Mouse (Mus musculus): ENCODE measurements around the gene Ptpn11.

Gene Ptpn11

GRCm38 (mm10) chr5:121179077-121179857 is 11.9 kb downstream of the Ptpn11 start:
- no peak for DNase-seq (ENCODE audit: low spot score)

- DNase-seq (ENCODE audit: low spot score), result no peak
Measured at GRCm38 (mm10) chr5:121172835-121173234, 18.4 kb downstream of the Ptpn11 start.

- no peak for DNase-seq (ENCODE audit: low spot score)
Measured at GRCm38 (mm10) chr5:121169588-121169987, 21.6 kb downstream of the Ptpn11 start.

DNA sequence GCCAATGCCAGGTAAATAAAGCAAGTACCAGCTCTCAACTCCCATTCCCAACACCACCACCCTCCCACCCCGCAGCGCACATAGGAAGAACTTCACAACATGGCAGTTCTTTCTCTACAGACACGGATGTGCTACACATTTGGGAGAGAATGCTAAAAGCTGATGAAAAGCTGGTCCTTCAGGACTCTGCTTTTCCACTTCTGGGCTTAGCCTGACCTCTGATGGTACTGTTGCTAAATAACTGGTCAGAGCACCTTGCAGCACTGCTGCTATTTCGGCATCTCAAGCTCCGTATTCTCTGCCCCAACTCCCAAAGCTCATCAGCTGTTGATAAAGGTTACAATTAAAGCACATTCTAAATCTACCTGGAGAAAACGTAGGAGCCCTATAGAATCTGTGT is 24.3 kb downstream of the Ptpn11 start:
- DNase-seq (ENCODE audit: low spot score), result no peak

GRCm38 (mm10) chr5:121162923-121163322 is 28.3 kb downstream of the Ptpn11 start:
- DNase-seq (ENCODE audit: low spot score), result no peak

DNA sequence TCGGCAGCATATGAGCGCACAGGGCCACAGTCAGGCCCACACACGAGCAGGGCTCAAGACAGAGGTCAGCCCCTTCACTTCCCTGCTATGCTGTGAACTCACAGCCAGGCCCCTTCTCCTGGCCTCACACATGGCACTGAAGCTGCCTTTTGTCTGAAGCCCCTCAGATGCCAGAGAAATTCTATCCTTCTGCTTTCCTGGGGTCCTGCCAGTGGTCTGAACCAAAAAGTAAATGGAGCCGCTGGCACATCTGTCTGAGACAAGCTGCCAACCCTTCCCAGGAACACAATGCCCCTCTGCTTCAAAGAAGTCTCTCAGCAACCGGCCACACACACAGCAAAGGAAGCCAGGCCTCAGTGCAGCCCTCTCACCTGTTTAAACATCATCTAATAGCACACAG is 28.9 kb downstream of the Ptpn11 start:
- DNase-seq (ENCODE audit: low spot score), result no peak

DNA sequence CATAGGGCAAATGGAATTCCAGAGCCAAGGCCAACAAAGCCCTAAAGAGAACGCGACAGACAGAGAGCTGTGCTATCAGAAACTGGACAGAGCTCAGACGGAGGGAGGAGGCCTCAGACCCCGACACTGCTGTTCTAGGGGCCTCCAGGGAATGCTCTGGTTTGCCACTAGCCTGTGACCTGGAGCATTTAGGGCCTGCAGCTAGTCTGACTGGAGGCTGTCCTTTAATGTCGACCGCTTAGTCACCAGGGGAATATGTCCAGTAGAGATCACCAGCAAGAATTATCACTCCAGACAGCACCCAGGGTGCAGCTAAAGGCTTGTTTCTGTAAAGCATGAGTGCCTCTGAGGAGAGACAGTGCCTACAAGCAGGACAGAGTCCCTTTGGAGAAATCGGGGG is 32.2 kb downstream of the Ptpn11 start:
- DNase-seq (ENCODE audit: low spot score), result no peak

DNA sequence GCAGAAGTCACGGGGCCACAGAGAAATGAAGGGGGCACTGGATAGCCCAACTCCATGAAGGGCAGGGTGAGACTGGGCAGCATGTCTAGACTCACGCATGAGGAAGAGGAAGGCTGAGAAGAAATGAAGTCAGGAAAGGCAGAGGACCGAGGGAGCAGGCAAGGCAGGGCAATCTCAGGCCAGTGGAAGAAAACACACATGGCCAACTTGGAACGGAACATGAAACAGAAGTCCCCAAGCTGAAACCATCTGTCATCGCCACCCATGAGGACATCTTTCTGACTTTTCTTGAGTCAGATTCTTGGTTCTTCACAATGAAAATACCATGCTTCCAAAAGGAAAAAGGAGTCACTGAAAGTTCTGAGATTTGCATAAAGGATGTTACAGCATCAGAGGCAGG is 33.7 kb downstream of the Ptpn11 start:
- DNase-seq (ENCODE audit: low spot score), result no peak

DNA sequence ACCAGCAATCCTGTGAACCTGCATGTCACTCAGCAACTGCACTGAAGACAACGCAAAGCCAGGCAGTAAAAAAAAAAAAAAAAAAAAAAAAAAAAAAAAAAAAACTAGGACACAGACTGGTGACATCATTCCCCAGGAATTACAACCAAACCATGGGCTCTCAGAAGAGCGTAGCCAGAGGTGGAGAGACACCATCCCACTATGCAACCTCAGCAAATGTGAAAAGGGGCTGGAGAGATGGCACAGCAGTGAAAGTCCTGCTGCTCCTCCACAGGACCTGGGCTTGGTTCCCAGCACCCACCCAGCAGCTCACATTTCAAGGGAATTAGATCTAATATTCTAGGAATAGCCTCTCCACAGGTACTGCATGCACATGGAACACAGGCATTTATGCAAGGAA is 34.2 kb downstream of the Ptpn11 start:
- no peak for DNase-seq (ENCODE audit: low spot score)

DNA sequence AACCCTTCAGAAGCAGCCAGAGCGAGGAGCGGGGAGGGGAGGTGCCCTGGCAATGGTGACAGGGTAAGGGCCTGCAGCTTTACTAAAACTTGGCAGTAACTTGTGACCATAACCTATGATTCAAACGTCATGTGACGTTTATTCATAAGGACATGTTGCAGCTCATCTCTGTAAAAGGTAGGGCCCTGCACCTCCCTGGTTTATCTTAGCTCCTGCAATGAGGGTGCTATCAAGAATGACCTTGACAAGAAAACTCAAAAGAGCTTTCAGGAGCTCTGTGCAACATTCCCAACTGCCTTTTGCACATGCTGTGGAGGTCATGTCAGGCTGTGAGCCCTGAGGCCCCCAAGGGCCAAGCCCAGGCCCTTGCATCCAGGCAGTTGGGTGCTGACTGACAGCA is 35.1 kb downstream of the Ptpn11 start:
- DNase-seq (ENCODE audit: low spot score), result no peak

DNA sequence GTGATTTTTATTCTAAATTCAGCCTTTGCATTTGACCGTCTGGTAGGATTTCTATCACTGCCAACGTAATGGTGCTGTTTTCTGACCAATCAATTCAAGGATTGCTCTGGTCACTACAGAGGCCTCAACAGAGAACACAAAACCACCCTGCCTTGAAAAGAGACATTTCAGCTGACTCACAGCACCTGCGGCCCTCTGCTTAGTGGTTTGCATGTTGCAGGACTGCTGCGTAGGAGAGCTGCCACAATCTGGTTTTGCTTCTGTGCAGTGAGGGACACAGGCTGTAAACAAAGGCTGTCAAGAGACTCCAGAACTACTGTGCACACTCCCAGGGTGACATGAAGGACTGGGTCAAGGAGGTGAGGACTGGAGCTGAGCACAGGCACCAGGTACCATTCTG is 40.5 kb downstream of the Ptpn11 start:
- DNase-seq (ENCODE audit: low spot score), result no peak

- no peak for DNase-seq (ENCODE audit: low spot score)
Measured at GRCm38 (mm10) chr5:121149246-121149645, 42.0 kb downstream of the Ptpn11 start.

DNA sequence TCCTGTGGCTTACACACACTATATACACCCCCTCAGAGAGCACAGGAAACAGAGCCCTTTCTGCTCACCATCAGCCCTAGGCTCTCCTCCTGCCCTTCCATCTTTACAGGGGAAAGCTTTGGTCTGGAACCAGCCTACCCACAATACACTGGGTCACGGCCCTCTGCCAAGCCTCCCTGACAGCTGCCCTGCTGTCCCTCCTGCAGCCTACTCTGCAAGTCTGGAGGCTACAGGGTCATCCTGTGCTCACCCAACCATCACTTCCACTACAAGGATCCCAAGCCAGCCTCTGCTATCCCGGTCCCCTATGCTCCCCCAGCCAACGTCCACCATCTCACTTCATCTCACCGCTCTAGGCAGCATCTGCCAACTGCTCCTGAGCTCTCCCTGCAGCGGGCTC is 44.9 kb downstream of the Ptpn11 start:
- no peak for DNase-seq (ENCODE audit: low spot score)

- DNase-seq (ENCODE audit: low spot score), result no peak
Measured at GRCm38 (mm10) chr5:121145609-121146008, 45.6 kb downstream of the Ptpn11 start.

GRCm38 (mm10) chr5:121144441-121145238 is 46.6 kb downstream of the Ptpn11 start:
- DNase-seq (ENCODE audit: low spot score), result no peak

GRCm38 (mm10) chr5:121142431-121143119 is 48.6 kb downstream of the Ptpn11 start:
- no peak for DNase-seq (ENCODE audit: low spot score)

DNA sequence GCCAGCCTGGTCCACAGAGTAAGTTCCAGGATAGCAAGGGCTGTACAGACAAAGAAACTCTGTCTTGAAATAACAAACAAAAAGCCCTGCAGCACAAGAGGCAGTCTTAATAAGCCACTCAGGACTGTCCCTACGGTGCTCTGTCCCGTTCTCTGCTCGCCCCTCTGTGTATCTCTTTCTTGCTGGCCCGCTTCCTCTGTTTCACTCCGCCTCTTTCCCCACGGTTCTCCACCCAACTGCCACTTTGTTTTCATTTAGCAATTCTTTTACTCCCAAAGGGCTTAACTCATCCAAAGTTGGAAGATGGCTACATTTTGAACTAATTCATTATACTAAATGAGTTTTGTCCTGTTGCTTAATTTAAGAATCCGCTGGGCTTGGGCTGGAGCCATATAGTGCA is 50.9 kb downstream of the Ptpn11 start:
- DNase-seq (ENCODE audit: low spot score), result no peak

DNA sequence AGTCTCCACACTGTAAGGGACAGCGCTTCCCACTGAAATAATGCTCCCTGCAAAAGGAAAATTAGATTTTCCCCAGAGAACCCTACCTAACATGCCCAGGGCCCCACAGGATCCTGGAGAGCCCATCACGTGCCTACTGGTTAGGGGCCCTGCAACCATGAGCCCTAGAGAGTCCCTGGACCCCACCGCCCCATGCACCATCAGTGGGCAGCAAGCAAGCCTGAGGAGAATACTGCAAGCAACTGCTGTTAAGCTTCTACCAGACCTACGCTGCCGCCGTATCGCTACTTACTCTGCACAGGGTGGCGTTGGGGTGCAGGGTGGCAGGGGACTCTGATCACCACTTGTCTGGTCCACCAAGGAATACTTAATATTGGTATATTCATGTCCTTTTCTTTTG is 54.1 kb downstream of the Ptpn11 start:
- no peak for DNase-seq (ENCODE audit: low spot score)

DNA sequence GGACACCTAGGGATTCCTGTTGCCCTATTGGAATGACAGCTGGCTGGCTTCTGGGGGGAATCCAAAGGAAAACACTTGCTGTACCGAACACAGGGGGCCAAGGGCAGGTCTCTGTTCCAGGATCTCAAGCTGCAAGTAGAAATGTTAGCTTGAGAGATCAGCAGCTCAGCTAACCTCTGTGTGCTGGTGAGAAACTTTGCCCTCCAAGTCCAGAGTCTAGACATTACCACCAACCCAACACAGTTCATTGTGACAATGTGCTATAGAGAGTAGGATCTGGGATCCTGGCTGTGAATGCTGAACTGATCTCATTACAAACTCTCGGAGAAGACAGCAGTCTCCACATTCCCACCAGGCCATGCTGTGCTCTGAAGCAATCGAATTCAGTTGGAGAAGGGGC is 59.4 kb downstream of the Ptpn11 start:
- DNase-seq (ENCODE audit: low spot score), result no peak

DNA sequence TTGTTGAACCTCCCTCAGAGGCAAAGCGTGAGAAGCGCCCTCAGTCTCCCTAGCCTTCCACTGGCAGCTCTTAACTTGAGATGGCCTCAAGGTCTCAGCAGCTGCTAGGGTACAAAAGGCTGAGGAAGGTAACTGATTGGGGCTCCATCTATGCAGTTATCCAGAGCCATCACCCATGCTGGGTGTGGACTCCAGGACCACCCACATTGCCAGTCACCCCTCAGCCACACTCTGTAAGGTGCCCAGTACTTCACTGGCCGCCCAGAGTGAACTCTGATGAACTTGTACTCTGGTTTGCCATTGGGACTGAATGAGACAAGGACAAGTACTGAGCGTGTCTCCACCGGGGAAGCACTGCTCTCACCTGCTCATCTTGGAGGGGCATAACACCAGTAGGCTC is 61.9 kb downstream of the Ptpn11 start:
- DNase-seq (ENCODE audit: low spot score), result no peak

- DNase-seq (ENCODE audit: low spot score), result no peak
Measured at GRCm38 (mm10) chr5:121126051-121126450, 65.1 kb downstream of the Ptpn11 start.

- DNase-seq (ENCODE audit: low spot score), result no peak
Measured at GRCm38 (mm10) chr5:121125563-121125962, 65.6 kb downstream of the Ptpn11 start.
